Mouse (Mus musculus): ENCODE measurements around the gene Surf2. TPM values are rescaled to one million over a fixed set of nuclear protein-coding genes. Genes with fewer than 3 reads are reported as not detected.
A peak's percentile ranks its signal among the peaks of the same experiment; 100 is the strongest.

The Surf2 gene
- polyA plus RNA-seq, 1 experiment from 2014 or later: 46.7 TPM

DNA sequence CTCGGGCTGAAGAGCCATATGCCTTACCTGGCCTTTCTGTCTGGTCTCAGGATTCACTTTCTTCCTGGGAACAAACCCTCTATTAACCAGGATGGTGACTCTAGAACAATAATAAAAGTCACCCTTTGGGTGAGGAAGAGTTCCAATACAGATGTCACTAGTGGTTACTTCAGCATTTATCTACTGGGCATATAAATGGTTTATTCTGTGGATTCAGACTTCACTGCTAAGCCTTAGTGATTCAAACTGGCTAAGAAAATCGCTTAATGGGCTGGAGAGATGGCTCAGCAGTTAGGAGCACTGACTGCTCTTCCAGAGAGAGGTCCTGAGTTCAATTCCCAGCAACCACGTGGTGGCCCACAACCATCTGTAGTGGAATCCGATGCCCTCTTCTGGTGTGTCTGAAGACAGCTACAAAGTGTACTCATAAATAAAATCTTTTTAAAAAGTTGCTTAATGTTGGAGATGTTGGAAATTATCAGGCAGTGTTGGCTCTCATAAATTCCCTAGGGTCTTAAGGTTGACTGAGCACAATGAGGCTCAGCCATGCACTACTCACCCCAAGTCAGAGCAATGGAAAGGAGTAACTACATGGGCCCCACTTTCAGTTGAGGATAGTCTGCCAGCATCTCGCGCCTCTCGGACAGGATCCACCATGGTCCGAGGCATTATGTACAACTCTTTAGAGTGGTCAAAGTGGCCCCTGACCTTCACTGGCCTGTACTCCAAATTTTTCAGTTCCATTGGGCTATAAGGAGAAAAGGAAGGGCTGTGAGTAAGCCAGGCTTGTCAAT, 1.8 kb upstream of the Surf2 start:
- DNase-seq (ENCODE audit: low spot score): no peak

DNA sequence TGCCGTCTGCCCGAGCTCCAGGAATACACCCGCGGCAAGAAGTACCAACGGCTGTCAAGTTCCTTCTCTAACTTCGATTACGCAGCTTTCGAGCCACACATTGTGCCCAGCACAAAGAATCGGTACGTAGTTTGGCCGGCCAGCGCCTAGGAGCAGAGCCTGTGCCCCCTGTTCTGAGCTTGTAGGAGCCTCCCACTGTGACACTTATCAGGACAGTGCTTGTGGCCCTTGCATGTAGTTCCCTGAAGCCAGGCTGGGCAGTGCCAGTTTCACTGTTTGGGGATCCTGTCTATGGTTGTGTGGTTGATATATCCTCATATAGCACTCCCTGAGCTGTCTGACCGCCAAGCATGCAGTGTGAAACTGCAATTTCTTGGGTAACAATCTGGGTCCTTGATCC, 571 bp downstream of the Surf2 start:
- DNase-seq (ENCODE audit: low spot score): peak; percentile 16

DNA sequence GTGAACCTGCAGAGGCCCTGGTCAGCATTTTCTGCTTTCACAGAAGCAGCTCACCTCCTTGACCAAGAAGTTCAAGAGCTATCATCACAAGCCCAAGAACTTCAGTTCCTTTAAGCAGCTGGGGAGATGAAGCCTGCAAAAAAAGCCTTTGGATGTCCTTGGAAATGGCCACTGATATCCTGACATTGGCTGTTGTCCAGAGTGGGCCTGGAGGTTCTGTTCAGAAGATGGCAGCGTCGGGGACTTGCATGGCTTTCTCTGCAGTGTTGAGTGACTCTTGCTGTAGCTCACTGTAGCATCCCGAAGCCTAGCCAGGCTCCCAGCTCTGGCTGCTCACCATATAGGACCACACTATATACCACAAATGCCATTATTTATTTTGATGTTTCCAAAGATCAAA, 3.5 kb downstream of the Surf2 start:
- DNase-seq (ENCODE audit: low spot score): no peak

DNA sequence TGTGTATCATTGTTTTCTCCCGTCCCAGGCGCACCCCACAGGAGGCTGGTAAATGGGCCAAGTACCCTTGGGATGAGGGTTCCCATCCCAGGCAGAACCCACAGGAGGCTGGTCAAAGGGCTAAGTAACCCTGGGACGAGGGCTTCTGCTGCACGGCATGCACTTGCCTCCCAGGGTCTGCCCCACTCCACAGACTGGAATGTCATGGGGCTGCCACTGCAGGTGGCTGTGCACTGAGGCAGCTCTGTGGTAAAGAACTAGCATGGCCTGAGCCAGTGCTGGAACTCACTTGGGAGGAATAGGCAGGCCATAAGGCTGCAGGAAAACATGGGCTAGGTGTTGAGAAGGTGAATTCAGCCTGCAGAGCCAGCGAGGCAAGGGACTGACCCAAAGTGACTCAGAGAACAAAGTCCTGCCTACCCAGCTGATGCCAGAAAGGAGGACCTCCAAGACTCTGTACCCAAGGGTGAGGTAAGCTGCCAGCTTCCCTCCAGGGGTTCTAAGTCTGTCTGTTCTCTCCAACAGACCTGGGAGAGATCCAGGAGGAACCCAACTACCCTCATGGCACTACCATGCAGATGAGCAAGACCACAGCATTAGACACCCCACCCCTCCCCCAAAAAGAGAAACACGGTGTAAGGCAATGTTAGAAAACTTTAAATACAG, 4.2 kb downstream of the Surf2 start:
- no peak for DNase-seq (ENCODE audit: low spot score)

DNA sequence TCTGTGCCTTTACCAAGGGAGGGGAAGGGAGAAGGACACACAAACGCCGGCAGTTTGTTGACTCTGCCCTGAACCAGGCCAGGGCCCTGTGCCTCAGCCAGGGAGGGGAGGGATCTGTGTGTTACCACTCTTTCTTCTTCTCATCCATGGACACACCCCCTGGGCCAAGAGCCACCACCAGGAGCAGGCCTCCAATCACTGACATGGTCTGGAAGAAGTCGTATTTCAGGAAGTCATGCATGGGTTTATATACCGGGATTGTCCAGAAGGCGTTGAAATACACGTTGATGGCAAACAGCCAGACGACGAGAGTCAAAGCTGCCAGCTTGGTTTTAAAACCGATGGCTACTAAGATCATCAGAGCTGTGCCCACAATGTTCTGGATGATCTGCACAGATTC, 5.6 kb downstream of the Surf2 start:
- no peak for DNase-seq (ENCODE audit: low spot score)

DNA sequence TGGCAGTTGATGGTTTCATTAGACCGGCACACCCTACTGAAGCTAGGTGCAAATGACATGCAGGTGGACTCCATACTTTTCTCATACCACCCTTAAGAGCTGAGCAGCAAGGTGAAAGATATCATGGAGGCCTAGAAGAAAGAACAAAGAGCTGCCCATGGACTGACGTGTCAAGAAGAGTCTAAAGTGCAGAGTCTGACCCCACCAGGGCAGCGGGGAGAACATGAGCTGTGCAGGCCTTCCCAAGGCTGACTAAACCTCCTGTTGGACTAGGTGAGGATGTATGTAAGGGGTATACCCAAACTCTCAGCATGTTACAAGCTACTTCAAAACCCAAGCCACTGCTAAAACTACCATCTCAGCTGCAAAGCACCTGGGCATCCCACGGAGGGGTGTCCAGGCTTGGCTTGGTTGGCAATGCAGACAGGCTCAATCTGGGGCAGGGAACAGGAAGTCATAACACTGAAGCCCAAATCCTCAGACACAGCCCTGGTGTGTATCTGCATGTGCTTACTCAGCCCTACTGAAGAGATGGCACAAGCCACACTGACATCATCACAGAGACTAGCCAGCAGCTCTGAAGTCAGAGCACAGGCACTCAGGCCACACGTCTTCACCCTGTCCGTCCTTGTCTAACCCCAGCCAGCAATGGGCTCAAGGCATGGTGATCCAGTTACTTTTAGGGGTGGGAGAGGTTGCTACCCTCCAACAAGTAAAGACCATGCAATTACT, 11.7 kb downstream of the Surf2 start:
- no peak for DNase-seq (ENCODE audit: low spot score)

DNA sequence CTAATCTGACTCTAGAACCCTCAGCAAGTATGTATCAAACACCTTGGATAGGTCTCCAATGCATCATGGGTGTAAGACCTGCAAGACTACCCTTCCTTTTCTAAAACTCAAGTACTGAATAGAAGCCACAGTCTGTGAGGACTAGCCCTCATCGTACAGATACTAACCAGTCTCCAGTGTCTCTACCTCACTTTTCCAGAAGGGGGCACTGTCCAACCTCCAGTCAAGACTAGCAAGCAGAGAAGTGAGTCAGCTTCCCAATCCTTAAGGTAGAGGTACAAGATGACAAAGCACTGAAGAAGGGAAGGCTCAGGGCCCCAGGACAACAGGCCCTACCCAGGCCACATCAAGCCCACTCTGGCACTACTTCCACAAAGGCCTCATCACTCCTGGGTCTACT, 14.2 kb downstream of the Surf2 start:
- DNase-seq (ENCODE audit: low spot score): peak; percentile 80

DNA sequence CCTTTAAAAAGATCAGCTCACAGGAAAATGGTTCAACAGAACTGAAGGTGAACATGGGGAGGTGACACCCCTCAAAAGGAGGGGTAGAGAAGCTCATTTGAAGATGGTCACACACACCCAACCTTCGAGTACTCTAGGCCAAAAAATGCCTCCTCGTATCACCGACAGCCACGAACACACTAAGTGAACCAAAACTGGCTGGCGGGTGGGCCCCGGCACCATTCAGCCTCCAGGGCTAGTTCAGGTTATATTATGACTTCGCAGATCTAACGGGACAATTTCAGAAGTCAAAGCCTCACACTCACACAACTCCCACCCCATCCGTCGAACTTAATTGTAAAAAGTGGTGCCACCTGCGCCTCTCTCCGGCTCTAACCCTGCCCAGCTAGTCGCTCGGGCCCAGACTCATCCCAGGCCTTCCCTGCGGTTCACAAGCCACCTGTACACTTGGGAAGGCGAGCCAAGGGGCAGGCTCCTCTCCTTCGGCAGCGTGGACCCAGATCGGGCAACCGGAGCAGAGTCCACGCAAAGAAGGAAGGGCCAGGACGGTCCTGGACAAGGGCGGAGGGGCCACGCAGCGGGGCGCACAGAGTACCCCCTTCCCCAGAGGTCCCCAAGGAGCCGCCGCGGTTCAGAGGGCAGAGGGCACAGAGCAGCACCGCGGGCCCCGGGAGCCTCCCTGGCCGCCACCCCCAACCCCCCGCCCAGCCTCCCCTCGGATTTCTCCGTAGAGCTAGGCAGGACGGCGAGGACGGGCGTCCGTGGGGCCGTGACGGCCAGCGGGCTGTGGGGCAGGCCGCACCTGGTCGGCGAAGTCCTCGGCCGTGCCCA, 16.5 kb downstream of the Surf2 start:
- peak; percentile 40 for DNase-seq (ENCODE audit: low spot score)

DNA sequence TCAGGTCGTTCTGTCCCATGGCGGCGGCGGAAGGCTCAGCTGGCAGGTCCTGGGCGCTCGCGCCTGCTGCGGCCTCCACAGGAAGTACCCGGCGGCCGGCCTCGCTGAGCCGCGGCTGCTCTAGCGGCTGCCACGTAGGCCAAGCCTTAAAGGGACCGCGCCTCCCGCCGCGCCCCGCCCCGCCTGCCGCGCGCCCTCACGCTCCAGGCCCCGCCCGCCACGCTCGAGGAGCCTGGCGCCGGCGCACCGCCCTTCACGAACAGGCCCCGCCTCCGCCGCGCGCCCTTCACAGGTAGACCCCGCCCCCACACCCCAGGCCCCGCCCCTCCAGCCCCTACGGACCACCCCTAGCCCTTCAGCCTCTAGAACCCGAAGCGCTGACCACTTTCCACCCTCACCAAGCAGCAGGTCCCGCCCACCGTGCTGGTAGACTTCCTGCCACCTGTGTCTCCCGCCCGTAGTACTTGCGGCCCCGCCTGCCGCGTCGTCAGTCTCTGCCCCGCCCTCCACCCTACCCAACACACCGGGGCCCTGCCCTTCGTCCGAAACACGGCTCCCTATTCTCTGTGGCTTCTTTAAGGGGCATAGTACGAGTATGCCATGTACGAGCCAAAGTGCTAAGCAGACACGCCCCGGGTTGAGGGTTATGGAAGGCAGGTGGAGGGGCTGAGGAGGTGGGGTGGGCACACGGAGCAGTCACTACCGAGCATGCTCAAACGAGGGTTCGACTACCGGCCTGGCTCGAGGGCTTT, 17.3 kb downstream of the Surf2 start, which contains the start of the genes Surf4 and Stkld1:
Gene Surf4 (minus strand): TSS at position 625 of the 752 bp plus-strand sequence.
Gene Stkld1 (plus strand): TSS at position 744 of the 752 bp plus-strand sequence.
- DNase-seq (ENCODE audit: low spot score): peak; percentile 96

DNA sequence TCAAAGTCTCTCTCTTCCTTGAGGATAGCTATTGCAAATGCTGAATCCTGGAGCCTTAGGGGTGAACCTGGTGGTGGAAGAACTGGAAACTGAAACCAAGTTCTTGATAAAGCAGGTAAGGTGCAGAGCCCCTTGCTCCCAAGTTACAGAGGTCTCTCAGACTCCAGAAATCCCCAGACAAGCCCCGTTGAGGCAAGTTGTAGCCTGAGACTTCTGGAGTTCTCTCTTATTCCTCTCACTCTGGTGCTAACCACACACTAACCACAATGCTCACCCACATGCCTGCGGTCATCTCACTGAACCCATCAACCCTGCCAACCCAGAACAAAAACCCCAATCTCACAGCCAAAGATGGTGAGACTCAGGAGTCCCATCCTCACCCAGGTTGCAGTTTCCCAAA, 19.1 kb downstream of the Surf2 start:
- peak; percentile 23 for DNase-seq (ENCODE audit: low spot score)

DNA sequence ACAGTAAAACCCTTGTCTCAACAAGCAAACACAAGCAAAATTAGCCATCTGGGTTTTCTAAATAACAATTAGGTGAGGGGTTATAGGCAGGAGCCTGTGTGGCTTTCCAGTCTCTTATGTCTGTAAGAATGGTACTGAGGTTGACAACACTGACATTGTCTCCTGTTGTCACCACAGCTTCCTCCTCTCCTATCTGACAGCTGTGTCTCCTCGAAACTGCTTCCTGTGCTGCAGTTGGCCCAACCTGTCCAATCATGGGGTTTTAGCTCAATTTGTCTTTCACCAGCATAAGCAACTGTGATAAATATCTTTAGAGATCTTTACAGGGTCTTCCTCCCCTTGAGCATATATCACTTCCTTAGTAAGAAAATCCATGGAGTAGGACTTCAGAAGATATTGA, 20.3 kb downstream of the Surf2 start:
- peak; percentile 81 for DNase-seq (ENCODE audit: low spot score)

DNA sequence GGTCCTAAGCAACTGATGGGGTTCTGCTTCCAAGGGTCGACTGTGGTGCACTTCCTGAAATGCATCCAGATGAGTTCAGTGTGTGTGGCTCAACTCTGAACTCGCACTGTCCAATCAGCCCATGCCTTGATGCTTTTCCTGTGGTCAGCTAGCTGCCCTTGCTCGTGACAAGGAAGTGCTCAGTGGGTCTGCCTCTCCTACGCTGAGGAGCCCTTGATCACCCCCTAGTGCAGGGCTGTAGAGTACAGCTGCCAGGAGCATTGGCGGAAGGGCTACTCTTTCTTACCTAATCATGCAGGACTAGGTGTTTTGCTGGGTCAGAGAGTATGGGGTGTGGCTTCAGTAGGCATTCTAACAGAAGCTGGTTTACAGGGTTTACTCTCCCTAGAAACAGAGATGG, 25.4 kb downstream of the Surf2 start:
- DNase-seq (ENCODE audit: low spot score): no peak

DNA sequence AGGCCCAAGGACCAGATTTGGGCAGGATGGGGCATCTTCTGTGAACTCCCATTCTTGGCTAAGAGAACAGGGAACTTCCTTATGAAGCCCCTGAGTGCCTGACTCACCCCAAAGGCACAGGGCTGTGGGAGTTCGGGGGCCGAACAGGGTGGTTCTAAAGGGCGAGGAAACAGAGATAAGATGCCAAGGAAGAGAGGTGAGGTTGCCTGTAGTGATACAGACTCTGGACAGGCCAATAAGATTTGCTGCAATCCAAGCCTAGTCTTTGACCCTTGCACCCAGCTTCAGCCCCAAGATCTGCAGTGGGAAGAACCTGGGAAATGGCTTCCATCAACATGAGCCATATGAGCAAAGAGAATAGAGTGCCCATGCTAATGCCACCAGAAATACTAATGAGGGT, 27.1 kb downstream of the Surf2 start:
- no peak for DNase-seq (ENCODE audit: low spot score)

DNA sequence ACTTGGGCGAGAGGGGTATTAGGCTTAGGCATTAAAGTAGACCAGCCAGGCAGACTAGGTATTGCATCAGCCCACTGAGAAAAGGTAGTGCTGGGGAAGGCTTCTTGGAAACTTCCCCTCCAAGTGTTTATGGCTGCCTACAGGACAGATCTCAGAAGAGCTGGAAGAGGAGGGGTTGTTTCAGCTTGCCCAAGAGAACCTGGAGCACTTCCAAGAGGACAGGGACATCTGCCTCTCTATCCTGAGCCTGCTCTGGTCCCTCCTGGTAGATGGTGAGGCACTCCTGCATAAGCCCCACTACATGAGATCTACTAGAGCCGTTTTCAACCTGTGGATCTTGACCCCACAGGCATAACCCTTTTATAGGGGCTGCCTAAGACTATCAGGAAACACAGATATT, 34.2 kb downstream of the Surf2 start:
- no peak for DNase-seq (ENCODE audit: low spot score)

DNA sequence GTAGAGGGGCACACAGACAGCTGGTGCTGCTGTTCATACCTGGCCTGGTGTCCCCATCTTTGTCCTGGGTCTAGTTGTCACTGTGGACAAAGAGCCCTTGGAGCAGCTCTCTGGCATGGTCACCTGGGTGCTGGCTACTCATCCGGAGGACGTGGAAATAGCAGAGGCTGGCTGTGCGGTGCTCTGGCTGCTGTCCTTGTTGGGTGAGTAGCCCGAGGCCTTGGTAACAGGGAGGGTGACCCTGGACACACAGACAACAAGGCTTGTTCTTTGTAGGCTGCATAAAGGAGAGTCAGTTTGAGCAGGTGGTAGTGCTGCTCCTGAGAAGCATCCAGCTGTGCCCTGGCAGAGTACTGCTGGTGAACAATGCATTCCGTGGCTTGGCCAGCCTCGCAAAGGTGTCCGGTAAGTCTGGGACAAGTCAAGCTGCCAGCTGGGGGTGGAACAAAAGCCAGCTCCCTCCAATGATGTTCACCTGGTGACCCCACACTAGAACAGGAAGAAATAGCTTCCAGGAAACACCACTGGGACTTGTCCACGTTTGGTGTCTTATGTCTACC, 35.3 kb downstream of the Surf2 start:
- no peak for DNase-seq (ENCODE audit: low spot score)

DNA sequence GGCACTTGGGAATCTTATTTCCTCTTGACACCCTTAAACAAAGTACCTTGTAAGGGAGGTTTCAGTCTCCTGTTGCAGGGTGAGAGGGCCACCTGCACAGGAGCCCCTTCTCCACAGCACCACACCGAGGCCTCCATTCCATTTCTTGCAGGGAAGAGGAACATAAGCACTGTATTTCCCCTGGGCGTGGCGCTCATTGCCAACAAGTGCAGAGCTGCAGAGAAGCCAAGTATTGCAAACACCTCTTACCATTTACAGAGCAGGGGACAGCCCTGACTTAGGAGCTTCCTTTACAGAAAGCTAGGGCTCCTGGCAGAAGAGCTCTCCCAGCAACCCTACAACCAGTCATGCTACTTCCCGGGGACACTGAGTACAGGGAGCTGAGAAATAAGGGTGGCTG, 36.0 kb downstream of the Surf2 start:
- no peak for DNase-seq (ENCODE audit: low spot score)

DNA sequence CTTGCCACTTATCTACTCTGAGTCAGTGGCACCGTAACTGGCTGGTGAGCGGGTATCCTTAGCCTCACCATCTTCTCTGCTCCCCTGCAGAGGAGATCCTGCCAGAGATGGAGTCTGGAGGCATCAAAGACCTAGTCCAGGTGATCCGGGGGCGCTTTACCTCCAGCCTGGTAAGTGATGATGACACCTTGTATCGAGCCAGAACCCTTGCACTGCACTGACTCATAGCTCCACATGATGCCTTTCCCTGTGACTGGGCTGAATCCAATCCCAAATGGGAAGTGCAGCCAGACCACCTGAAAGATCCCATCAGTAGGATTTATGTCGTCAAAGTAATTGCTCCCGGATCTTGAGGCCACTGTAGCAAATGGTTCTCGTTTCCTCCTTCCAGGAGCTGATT, 36.7 kb downstream of the Surf2 start:
- no peak for DNase-seq (ENCODE audit: low spot score)

DNA sequence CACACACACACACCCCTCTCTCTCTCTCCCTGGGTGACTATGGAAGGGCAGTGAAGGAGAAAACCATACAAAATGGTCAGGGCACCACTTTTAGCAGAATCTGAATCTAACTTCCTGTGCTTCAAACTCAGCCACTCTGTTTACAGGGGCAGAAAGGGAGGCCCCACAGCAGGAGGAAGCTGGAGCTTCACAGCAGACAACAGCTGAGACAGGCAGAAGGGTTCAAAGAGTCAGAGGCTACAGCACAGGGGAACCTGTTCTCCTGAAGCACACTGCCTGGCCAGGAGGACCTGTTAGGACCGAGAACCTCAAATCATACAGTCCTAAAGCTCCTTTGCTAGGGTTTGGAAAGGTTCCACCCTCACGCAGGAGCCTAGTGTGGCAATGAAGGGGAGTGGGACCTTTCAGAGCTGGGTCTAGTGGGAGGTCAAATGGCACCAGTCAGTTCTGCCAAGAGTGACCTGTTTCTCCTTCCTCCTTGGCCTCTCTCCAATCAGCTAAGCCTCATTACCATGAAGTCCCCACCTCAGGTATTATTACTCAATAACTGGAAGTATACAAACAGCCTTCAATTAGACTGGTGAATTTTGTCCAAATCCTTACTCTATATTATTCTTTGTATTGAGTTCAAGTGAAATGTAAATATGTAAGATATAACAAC, 38.7 kb downstream of the Surf2 start:
- DNase-seq (ENCODE audit: low spot score): peak; percentile 52

DNA sequence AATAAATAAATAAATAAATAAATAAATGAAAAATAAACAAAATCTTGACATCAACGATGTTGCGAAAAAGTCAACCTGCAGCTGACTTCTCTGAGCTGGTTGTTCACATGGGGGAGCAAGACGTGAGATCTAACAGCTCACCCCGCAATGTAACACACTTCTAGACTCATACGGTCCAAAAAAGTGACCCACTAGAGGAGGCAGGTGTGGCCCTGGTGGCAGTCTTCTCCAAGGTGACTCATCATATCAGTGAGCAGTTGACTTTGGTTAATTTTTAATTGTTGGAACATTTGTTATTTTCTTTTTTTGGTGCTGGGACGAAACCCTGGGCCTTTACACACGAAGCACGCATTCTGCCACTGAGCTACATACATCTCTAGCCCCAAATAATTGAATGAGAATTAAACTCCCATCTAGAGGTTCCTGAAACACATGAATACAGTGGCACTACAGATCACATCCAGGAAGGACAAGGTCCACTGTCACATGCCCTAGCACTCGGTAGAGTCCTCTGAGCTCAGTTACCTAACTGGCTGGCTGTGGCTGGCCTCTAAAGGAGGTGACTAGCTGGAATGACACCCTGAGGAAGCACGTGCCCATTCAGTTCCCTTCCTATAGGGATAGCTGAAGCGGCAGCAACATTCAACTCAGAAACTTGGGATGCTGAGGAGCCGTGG, 40.8 kb downstream of the Surf2 start:
- DNase-seq (ENCODE audit: low spot score): no peak
